8 mouse cellular contexts compared by ENCODE assay signal in genomic region chr4:149954893-149955439, GRCm38 (mm10). TPM values are rescaled to one million over a fixed set of nuclear protein-coding genes. Genes with fewer than 3 reads are reported as not detected.
DNase-seq lines count a peak whose midpoint lies in the region; ATAC-seq and TF ChIP-seq lines count a peak whose summit lies in the region.

TSS of gene Spsb1 (minus strand) at chr4:149955043.

- peak; percentile 95 for DNase-seq in 3134 (ENCODE audit: extremely low read depth, insufficient read length, low spot score)
- peak; percentile 95 to 97 for DNase-seq in adrenal gland, postnatal 4 days (ENCODE audit: low spot score in 2 of 2)
- peak; percentile 97 for DNase-seq in embryonic facial prominence, embryonic 14.5 days (ENCODE audit: low spot score)
- peak; percentile 98 for DNase-seq in heart, adult 8-10 months (ENCODE audit: low spot score)
- DNase-seq in kidney, adult 9 months = peak; percentile 99
- DNase-seq in limb, embryonic 14.5 days (ENCODE audit: low spot score) = peak; percentile 96
- DNase-seq in midbrain, postnatal 0 days (ENCODE audit: low spot score) = peak; percentile 92
- peak; percentile 94 to 95 for DNase-seq in spleen, postnatal 14 days (ENCODE audit: low spot score in 2 of 2)

- peaks cover 14% of the 10 kb centered on the region for H3K27me3 ChIP-seq in embryonic facial prominence, embryonic 14.5 days (replicated peaks; ENCODE audit: control insufficient read depth, insufficient read depth, low read length)
- H3K27me3 ChIP-seq in limb, embryonic 14.5 days (ENCODE audit: control insufficient read depth, insufficient read depth, low read length) = peaks cover 3% of the 10 kb centered on the region; the same call in 1 of the 2 replicates
- peaks cover 25% of the 10 kb centered on the region for H3K27me3 ChIP-seq in midbrain, postnatal 0 days (ENCODE audit: insufficient read depth, low read length)

- peaks cover 12% of the 10 kb centered on the region; the same call in 1 of the 2 replicates for H3K4me1 ChIP-seq in embryonic facial prominence, embryonic 14.5 days (ENCODE audit: control insufficient read depth, insufficient read depth, low read length)
- peaks cover 25% of the 10 kb centered on the region for H3K4me1 ChIP-seq in limb, embryonic 14.5 days (ENCODE audit: control insufficient read depth, insufficient read depth, low read length)
- H3K4me1 ChIP-seq in midbrain, postnatal 0 days (ENCODE audit: insufficient read depth, low read length) = no peaks in the 10 kb centered on the region

- peak within 1 kb of the TSS; percentile 90 for H3K4me2 ChIP-seq in embryonic facial prominence, embryonic 14.5 days (ENCODE audit: low read depth, low read length)
- H3K4me2 ChIP-seq in limb, embryonic 14.5 days (replicated peaks; ENCODE audit: low read depth, low read length, severe bottlenecking) = peak within 1 kb of the TSS; percentile 85
- H3K4me2 ChIP-seq in midbrain, postnatal 0 days (ENCODE audit: low read depth, low read length, poor library complexity, severe bottlenecking) = peak within 1 kb of the TSS; percentile 99

- peak; percentile 93; the same call in 1 of the 2 replicates for TF ChIP-seq POLR2A in limb, embryonic 14.5 days (IDR thresholded peaks at IDR 0.05; ENCODE audit: borderline replicate concordance, extremely low read depth, insufficient read depth, insufficient read length)

- H3K9ac ChIP-seq in embryonic facial prominence, embryonic 14.5 days (ENCODE audit: low read depth, low read length) = peak within 1 kb of the TSS; percentile 78
- peak within 1 kb of the TSS; percentile 77 for H3K9ac ChIP-seq in limb, embryonic 14.5 days (ENCODE audit: low read depth, low read length, severe bottlenecking)
- peak within 1 kb of the TSS; percentile 65 for H3K9ac ChIP-seq in midbrain, postnatal 0 days (replicated peaks; ENCODE audit: low read length, poor library complexity, severe bottlenecking)

- under 1% methylated on average over 39 of the region's 51 CpGs for WGBS in embryonic facial prominence, embryonic 14.5 days
- under 1% methylated on average over 39 of the region's 51 CpGs for WGBS in limb, embryonic 14.5 days
- whole genome bisulfite sequencing in midbrain, postnatal 0 days = 0% methylated on average over 49 of the region's 51 CpGs

- peak within 1 kb of the TSS; percentile 74 for H3K27ac ChIP-seq in embryonic facial prominence, embryonic 14.5 days (replicated peaks; ENCODE audit: low read depth, low read length)
- H3K27ac ChIP-seq in limb, embryonic 14.5 days (replicated peaks; ENCODE audit: low read depth, low read length) = peak within 1 kb of the TSS; percentile 68
- H3K27ac ChIP-seq in midbrain, postnatal 0 days (ENCODE audit: low read depth, low read length) = 0 out of 2 replicates have a peak within 1 kb of the TSS, but pooled peaks have one; percentile 34

- H3K9me3 ChIP-seq in embryonic facial prominence, embryonic 14.5 days (ENCODE audit: control insufficient read depth, low read length) = no peaks in the 10 kb centered on the region
- H3K9me3 ChIP-seq in limb, embryonic 14.5 days (ENCODE audit: control insufficient read depth, low read length) = no peaks in the 10 kb centered on the region
- no peaks in the 10 kb centered on the region for H3K9me3 ChIP-seq in midbrain, postnatal 0 days (ENCODE audit: low read length)

- H3K4me3 ChIP-seq in embryonic facial prominence, embryonic 14.5 days (ENCODE audit: low read depth, low read length) = peak within 1 kb of the TSS; percentile 73
- peak within 1 kb of the TSS; percentile 83 for H3K4me3 ChIP-seq in limb, embryonic 14.5 days (replicated peaks; ENCODE audit: low read length)
- H3K4me3 ChIP-seq in midbrain, postnatal 0 days (ENCODE audit: low read depth, low read length) = peak within 1 kb of the TSS; percentile 53

- ATAC-seq in embryonic facial prominence, embryonic 14.5 days (ENCODE audit: low read depth) = peak; percentile 93
- ATAC-seq in limb, embryonic 14.5 days (ENCODE audit: low FRiP score, low read depth) = peak; percentile 92
- ATAC-seq in midbrain, postnatal 0 days (ENCODE audit: low FRiP score) = peak; percentile 72

- no peaks in the 10 kb centered on the region for H3K36me3 ChIP-seq in embryonic facial prominence, embryonic 14.5 days (ENCODE audit: control insufficient read depth, insufficient read depth, low read length)
- no peaks in the 10 kb centered on the region for H3K36me3 ChIP-seq in limb, embryonic 14.5 days (ENCODE audit: control insufficient read depth, insufficient read depth, low read length)
- H3K36me3 ChIP-seq in midbrain, postnatal 0 days (ENCODE audit: insufficient read depth, low read length) = no peaks in the 10 kb centered on the region

- no peak for TF ChIP-seq CTCF in midbrain, postnatal 0 days (IDR thresholded peaks at IDR 0.05)

RNA-seq across cellular contexts. Expression of gene Spsb1, which starts in this region (rescaled TPM):
- total RNA-seq in adrenal gland, postnatal 4 days (2021) = 10 to 100 TPM; 36.9 to 42.0 TPM
- polyA plus RNA-seq in embryonic facial prominence, embryonic 14.5 days (2014; fragmentation: Nextera tagmentation; extraction: Ambion mirVana) = 16.3 and 19.6 TPM in 2 replicates
- 10 to 100 TPM; 24.7 to 43.0 (median 31.0) TPM for total RNA-seq in heart, adult 8-10 months (2022)
- 19.4 and 21.9 TPM in 2 replicates for polyA plus RNA-seq in limb, embryonic 14.5 days (2012; rRNA removed)
- 18.0 and 18.8 TPM in 2 replicates for polyA plus RNA-seq in limb, embryonic 14.5 days (2014; fragmentation: Nextera tagmentation; extraction: Ambion mirVana)
- total RNA-seq in midbrain, postnatal 0 days (2014; rRNA removed) = 6.2 and 13.6 TPM in 2 replicates
- polyA plus RNA-seq in midbrain, postnatal 0 days (2015; fragmentation: Nextera tagmentation; extraction: Ambion mirVana) = 4.4 and 4.7 TPM in 2 replicates

Comparison
In these comparisons a context has a peak if more than half of its experiments do, and no peak if none do; other contexts are left out.
1. Peak in every context shown above with its lines: DNase-seq, ATAC-seq, H3K4me3 ChIP-seq and H3K27ac ChIP-seq.